Comparison of ENCODE assay signal across 8 mouse cellular contexts in the genomic region with DNA sequence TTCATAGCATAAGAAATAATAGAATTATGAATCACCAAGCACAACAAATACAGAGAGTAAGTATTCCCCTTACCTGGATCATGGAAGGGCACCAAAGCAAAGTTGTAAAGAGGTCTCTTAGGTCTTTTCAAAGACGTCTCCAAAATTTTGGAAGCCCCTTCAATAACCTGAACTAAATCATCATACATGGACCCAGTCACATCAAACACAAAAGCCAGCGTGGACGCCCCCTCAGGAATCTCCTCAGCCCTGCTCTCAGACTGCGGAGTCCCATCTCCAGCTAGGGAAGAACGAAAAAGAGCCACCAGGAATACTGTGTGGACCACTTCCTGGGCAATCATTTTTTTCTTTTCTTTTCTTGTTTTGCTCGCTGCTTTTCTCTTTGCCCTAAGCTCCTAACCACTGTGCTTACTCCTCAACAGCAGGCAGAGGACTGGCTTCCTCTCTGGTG. TPM values are rescaled to one million over a fixed set of nuclear protein-coding genes. Genes with fewer than 3 reads are reported as not detected.
DNase-seq lines count a peak whose midpoint lies in the region; ATAC-seq and TF ChIP-seq lines count a peak whose summit lies in the region.

No protein-coding gene starts in this region.

- H3K27ac ChIP-seq in left cerebral cortex, adult 2 months, result no peak overlapping the region; the same call in 1 of the 2 replicates
- no peak overlapping the region for H3K27ac ChIP-seq in embryonic fibroblast, embryonic 13.5 days (ENCODE audit: insufficient read depth, low read length)
- peak overlapping the region; percentile 95 for H3K27ac ChIP-seq in limb, embryonic 12.5 days
- H3K27ac ChIP-seq in neural tube, embryonic 14.5 days (ENCODE audit: low read depth, low read length), result no peak overlapping the region

- intact Hi-C loops in left cerebral cortex, adult 2 months (cut with DNase I), result no loop called here

- no peak for TF ChIP-seq POLR2A in embryonic fibroblast, embryonic 13.5 days (IDR thresholded peaks at IDR 0.05; ENCODE audit: low read depth, low read length)

- H3K27me3 ChIP-seq in limb, embryonic 12.5 days, result no peaks in the 10 kb centered on the region
- 0 out of 2 replicates have a peak, but pooled peaks cover 3% of the 10 kb centered on the region for H3K27me3 ChIP-seq in neural tube, embryonic 14.5 days (ENCODE audit: control insufficient read depth, insufficient read depth, low read length)

- no peaks in the 10 kb centered on the region for H3K4me1 ChIP-seq in embryonic fibroblast, embryonic 13.5 days (ENCODE audit: control insufficient read depth, insufficient read depth, low read length)
- H3K4me1 ChIP-seq in limb, embryonic 12.5 days (replicated peaks), result peaks cover 15% of the 10 kb centered on the region
- H3K4me1 ChIP-seq in neural tube, embryonic 14.5 days (ENCODE audit: control insufficient read depth, insufficient read depth, low read length), result peaks cover 15% of the 10 kb centered on the region

- no peak; the same call in 1 of the 2 replicates for ATAC-seq in limb, embryonic 12.5 days (ENCODE audit: insufficient number of reproducible peaks, insufficient read depth, low FRiP score, low TSS enrichment, low read depth)
- no peak; the same call in 1 of the 2 replicates for ATAC-seq in neural tube, embryonic 14.5 days (ENCODE audit: low read depth)

- DNase-seq in left cerebral cortex, adult 2 months (ENCODE audit: extremely low spot score in 1 of 2, low spot score in 2 of 2), result no peak
- no peak for DNase-seq in left cerebral cortex, adult 11 months (ENCODE audit: low spot score)
- no peak for DNase-seq in adrenal gland, postnatal 4 days (ENCODE audit: low spot score in 2 of 2)
- no peak for DNase-seq in kidney, adult 8-10 months
- DNase-seq in cerebellum, adult 18-20 months, result no peak

- H3K4me3 ChIP-seq in left cerebral cortex, adult 2 months, result peak overlapping the region; percentile 29
- H3K4me3 ChIP-seq in embryonic fibroblast, embryonic 13.5 days (ENCODE audit: insufficient read depth, low read length), result peak overlapping the region; percentile 53
- peak overlapping the region; percentile 74 for H3K4me3 ChIP-seq in limb, embryonic 12.5 days (replicated peaks)
- peak overlapping the region; percentile 43 for H3K4me3 ChIP-seq in neural tube, embryonic 14.5 days (ENCODE audit: low read depth, low read length)

- peak overlapping the region; percentile 91 for H3K9ac ChIP-seq in limb, embryonic 12.5 days (replicated peaks)
- peak overlapping the region; percentile 42; the same call in 1 of the 2 replicates for H3K9ac ChIP-seq in neural tube, embryonic 14.5 days (replicated peaks; ENCODE audit: low read depth, low read length)

- TF ChIP-seq CTCF in left cerebral cortex, adult 2 months (IDR thresholded peaks at IDR 0.05), result no peak
- no peak for TF ChIP-seq CTCF in embryonic fibroblast, embryonic 13.5 days (IDR thresholded peaks at IDR 0.05; ENCODE audit: borderline replicate concordance, insufficient read depth, low read length)

- 0 out of 2 replicates have a peak, but pooled peaks cover 3% of the 10 kb centered on the region for H3K36me3 ChIP-seq in limb, embryonic 12.5 days
- H3K36me3 ChIP-seq in neural tube, embryonic 14.5 days (ENCODE audit: control insufficient read depth, insufficient read depth, low read length), result no peaks in the 10 kb centered on the region

- peaks cover 5% of the 10 kb centered on the region; the same call in 1 of the 2 replicates for H3K9me3 ChIP-seq in limb, embryonic 12.5 days
- no peaks in the 10 kb centered on the region for H3K9me3 ChIP-seq in neural tube, embryonic 14.5 days (ENCODE audit: control insufficient read depth, low read length)

- WGBS in limb, embryonic 12.5 days, result 0% methylated on average over 6 of the region's 6 CpGs
- 2% methylated on average over 6 of the region's 6 CpGs for WGBS in neural tube, embryonic 14.5 days

- H3K4me2 ChIP-seq in limb, embryonic 12.5 days, result peak overlapping the region; percentile 68
- peak overlapping the region; percentile 94 for H3K4me2 ChIP-seq in neural tube, embryonic 14.5 days (ENCODE audit: low read depth, low read length)

RNA-seq across cellular contexts. Expression of a gene that starts 0.5 kb away (rescaled TPM):
- 1 to 10 TPM; 1.6 to 3.5 TPM for total RNA-seq in left cerebral cortex, adult 2 months (2021)
- polyA plus RNA-seq in embryonic fibroblast, embryonic 13.5 days (2011; ENCODE audit: insufficient read length, low read depth, missing spikeins), result 5.7 and 24.8 TPM in 2 replicates
- polyA plus RNA-seq in limb, embryonic 12.5 days (2016; fragmentation: Nextera tagmentation; extraction: Ambion mirVana), result 23.8 and 25.6 TPM in 2 replicates
- 1.6 and 3.4 TPM in 2 replicates for polyA plus RNA-seq in neural tube, embryonic 14.5 days (2014; fragmentation: Nextera tagmentation; extraction: Ambion mirVana)
- total RNA-seq in adrenal gland, postnatal 4 days (2021), result 10 to 100 TPM; 12.3 to 20.5 TPM
